Mouse (Mus musculus) testis, adult 2 months (tissue): ENCODE results near the gene Dok7. TPM values are rescaled to one million over a fixed set of nuclear protein-coding genes. Genes with fewer than 3 reads are reported as not detected.

Experiments used
- H3K27ac ChIP-seq: fragments of 200-500 bp; 2 replicates; pipeline ENCODE4 v1.5.1; 2012; ENCODE audit warnings: low read depth, low read length; ENCODE audit not compliant: control insufficient read depth, insufficient read depth
- H3K27me3 ChIP-seq: fragments of 200-500 bp; 2 replicates; pipeline ENCODE4 v1.6.1; 2012; ENCODE audit warnings: mild to moderate bottlenecking, low read length, moderate library complexity; ENCODE audit not compliant: control insufficient read depth, insufficient read depth
- H3K36me3 ChIP-seq: fragments of 200-500 bp; 2 replicates; pipeline ENCODE4 v1.6.1; 2012; ENCODE audit warnings: mild to moderate bottlenecking, low read length; ENCODE audit not compliant: control insufficient read depth, insufficient read depth
- H3K4me1 ChIP-seq: fragments of 200-500 bp; 2 replicates; pipeline ENCODE4 v1.6.1; 2012; ENCODE audit warnings: low read length; ENCODE audit not compliant: control insufficient read depth, insufficient read depth
- H3K4me3 ChIP-seq: fragments of 200-500 bp; 2 replicates; pipeline ENCODE4 v1.5.1; 2012; ENCODE audit warnings: low read depth, mild to moderate bottlenecking, low read length, moderate library complexity, mixed read lengths; ENCODE audit not compliant: control insufficient read depth
- CTCF ChIP-seq: fragments of 200-500 bp; IDR thresholded peaks from 2 replicates; pipeline ENCODE4 v1.5.1; 2012; ENCODE audit warnings: low read depth, mild to moderate bottlenecking, inconsistent platforms, low read length, moderate library complexity; ENCODE audit not compliant: control insufficient read depth, insufficient read depth, insufficient replicate concordance
- POLR2A ChIP-seq: fragments of 200-500 bp; IDR thresholded peaks from 2 replicates; pipeline ENCODE4 v1.6.1; 2012; ENCODE audit warnings: low read depth, mild to moderate bottlenecking, inconsistent platforms, low read length, moderate library complexity; ENCODE audit not compliant: control insufficient read depth
- polyA plus RNA-seq: library from polyadenylated mRNA; depleted of rRNA; stranded (reverse); fragments of >200 nt; gene quantifications from 2 replicates; pipeline ENCODE4 v1.2.3, GENCODE M21; 2012

Dok7 gene
- polyA plus RNA-seq, 1 experiment: 10.6 TPM

DNA sequence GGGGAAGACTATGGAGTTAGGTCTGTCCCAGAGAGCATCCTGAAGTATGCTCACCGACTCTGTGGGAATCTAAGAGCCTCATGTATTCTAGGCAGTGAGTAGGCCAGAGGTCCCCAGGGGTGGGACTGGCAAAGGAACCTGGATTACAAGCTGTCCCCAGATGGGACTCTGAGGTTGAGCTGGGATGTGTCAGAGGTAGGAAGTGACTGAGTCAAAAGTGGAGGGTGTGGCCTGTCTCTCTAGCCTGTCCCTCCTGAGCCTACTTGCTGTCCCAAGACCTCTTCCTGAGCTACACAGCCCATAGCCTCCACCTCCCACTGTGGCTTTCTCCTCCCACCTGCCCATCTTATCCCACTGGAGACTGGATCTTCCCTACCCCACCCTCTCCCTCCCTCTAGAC lies 1.6 kb downstream of the Dok7 start:
- peaks cover 11% of the 10 kb centered on the region for H3K4me1 ChIP-seq
- TF ChIP-seq POLR2A: no peak
- TF ChIP-seq CTCF: no peak
- no peak overlapping the region for H3K27ac ChIP-seq
- peak overlapping the region; percentile 25 for H3K4me3 ChIP-seq
- H3K27me3 ChIP-seq: no peaks in the 10 kb centered on the region
- H3K36me3 ChIP-seq: no peaks in the 10 kb centered on the region

DNA sequence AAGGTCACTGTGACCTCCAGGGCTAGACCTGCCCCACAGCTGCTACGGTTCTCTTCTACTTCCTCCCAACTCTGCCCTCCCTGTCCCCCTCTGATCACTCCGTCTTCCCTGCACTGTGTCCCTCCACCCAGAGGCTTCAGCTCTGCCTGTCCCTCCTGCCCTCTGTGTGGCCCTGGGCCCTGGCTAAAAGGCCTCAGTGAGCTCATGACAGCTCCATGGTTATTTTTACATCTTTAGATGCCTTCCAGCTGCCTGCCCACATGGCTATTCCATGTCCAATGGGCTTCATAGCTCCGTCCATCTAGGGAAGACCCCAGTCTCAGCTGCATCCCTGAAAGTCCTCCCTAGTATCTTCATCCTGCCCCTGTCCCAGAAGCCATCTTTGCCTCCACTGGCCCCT lies 3.5 kb downstream of the Dok7 start:
- Histone ChIP-seq H3K4me3 (no peak overlapping the region), H3K27me3 (no peaks in the 10 kb centered on the region), H3K4me1 (peaks cover 11% of the 10 kb centered on the region), H3K27ac (no peak overlapping the region), H3K36me3 (no peaks in the 10 kb centered on the region)
- TF ChIP-seq POLR2A: no peak
- TF ChIP-seq CTCF: no peak

- H3K36me3 ChIP-seq: no peaks in the 10 kb centered on the region
- TF ChIP-seq POLR2A (no peak), CTCF (no peak)
- H3K4me3 ChIP-seq: no peak overlapping the region
- H3K4me1 ChIP-seq: no peaks in the 10 kb centered on the region; the same call in 1 of the 2 replicates
- H3K27ac ChIP-seq: no peak overlapping the region
- no peaks in the 10 kb centered on the region for H3K27me3 ChIP-seq
Measured at GRCm38 (mm10) chr5:35069841-35070240, 13.3 kb downstream of the Dok7 start.

- H3K27me3 ChIP-seq: no peaks in the 10 kb centered on the region
- no peaks in the 10 kb centered on the region for H3K36me3 ChIP-seq
- no peak overlapping the region; the same call in 1 of the 2 replicates for H3K27ac ChIP-seq
- no peaks in the 10 kb centered on the region; the same call in 1 of the 2 replicates for H3K4me1 ChIP-seq
- TF ChIP-seq POLR2A: no peak
- no peak for TF ChIP-seq CTCF
- H3K4me3 ChIP-seq: no peak overlapping the region
Measured at GRCm38 (mm10) chr5:35070314-35070713, 13.7 kb downstream of the Dok7 start.

DNA sequence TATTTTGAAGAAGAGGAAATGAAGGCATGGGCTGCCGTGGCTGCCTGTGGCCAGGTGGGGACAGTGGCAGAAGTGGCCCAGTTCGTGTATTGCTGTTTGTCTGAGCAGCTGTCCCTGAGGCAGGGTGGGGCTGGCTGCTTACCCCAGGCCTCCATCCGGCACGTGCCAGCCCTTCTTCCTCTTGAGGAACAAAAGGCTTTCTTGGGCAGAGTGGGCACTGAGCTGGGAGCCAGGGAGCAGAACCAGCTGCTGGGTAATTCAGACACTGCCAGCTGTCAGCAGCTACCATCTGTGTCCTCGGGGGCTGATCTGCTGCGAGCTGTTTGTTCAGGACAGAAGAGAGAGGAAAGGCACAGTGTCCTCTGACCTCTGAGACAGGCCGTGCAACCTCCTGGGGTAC lies 14.4 kb downstream of the Dok7 start:
- TF ChIP-seq CTCF (no peak), POLR2A (no peak)
- H3K36me3 ChIP-seq: no peaks in the 10 kb centered on the region
- no peaks in the 10 kb centered on the region; the same call in 1 of the 2 replicates for H3K4me1 ChIP-seq
- H3K27ac ChIP-seq: no peak overlapping the region
- no peaks in the 10 kb centered on the region for H3K27me3 ChIP-seq
- no peak overlapping the region for H3K4me3 ChIP-seq

DNA sequence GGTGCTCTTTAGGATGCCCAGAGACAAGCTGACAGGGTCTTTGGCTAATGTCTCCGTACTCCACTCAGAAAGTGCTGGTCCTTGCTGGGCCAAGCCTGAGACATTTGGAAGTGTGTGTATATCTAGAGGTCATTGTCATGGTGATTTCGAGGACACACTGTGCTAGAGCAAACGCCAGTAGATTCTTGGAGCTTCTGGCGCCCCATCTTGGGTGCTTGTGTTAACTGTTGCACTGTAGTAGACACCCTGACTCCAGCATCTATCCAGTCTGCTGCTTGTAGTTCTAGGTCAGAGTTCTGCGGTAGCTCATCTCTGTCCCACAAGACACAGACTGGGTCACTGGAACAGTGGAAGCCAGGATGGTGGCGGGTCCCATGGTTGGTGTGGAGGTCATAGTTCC lies 15.3 kb downstream of the Dok7 start:
- H3K27ac ChIP-seq: no peak overlapping the region
- TF ChIP-seq POLR2A: no peak
- no peak for TF ChIP-seq CTCF
- H3K4me1 ChIP-seq: no peaks in the 10 kb centered on the region; the same call in 1 of the 2 replicates
- H3K36me3 ChIP-seq: no peaks in the 10 kb centered on the region
- H3K4me3 ChIP-seq: no peak overlapping the region
- H3K27me3 ChIP-seq: no peaks in the 10 kb centered on the region

- no peak overlapping the region for H3K27ac ChIP-seq
- no peaks in the 10 kb centered on the region for H3K27me3 ChIP-seq
- TF ChIP-seq POLR2A: no peak
- TF ChIP-seq CTCF: no peak
- H3K4me3 ChIP-seq: no peak overlapping the region
- no peaks in the 10 kb centered on the region for H3K36me3 ChIP-seq
- H3K4me1 ChIP-seq: no peaks in the 10 kb centered on the region; the same call in 1 of the 2 replicates
Measured at GRCm38 (mm10) chr5:35073235-35073634, 16.7 kb downstream of the Dok7 start.

DNA sequence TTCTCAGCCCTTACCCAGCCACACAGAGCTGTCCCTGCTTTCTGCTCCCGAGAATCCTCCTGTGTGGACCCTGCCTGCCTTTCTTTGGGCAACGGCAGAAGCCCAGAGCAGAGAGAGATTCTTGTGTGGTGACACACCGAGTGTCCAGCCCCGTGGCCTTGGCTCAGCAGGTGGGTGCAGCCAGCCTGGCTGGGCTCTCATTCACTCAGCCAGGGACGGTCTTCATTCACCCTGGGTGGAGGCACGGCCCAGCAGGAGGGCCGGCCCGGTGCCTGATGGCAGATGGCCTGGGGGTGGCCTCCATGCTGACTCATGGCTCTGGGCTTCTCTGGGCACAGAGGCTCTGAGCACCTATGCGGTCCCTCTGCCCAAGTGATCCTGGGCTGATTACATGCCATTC lies 17.4 kb downstream of the Dok7 start:
- Histone ChIP-seq H3K4me1 (no peaks in the 10 kb centered on the region; the same call in 1 of the 2 replicates), H3K27me3 (no peaks in the 10 kb centered on the region), H3K36me3 (no peaks in the 10 kb centered on the region), H3K27ac (no peak overlapping the region), H3K4me3 (no peak overlapping the region)
- TF ChIP-seq CTCF (no peak), POLR2A (no peak)
